Mouse (Mus musculus): ENCODE measurements around the gene Kbtbd6. TPM values are rescaled to one million over a fixed set of nuclear protein-coding genes. Genes with fewer than 3 reads are reported as not detected.

Kbtbd6 gene
- polyA plus RNA-seq, 1 experiment = 5.3 TPM

- H3K4me3 ChIP-seq (replicated peaks; ENCODE audit: control insufficient read depth, low read depth, low read length) = no peak overlapping the region
- no peak overlapping the region for H3K27ac ChIP-seq (ENCODE audit: control insufficient read depth, insufficient read depth, low read depth, low read length, poor library complexity)
- no peak for TF ChIP-seq POLR2A (IDR thresholded peaks at IDR 0.05; ENCODE audit: borderline replicate concordance, control insufficient read depth, low read depth, low read length)
- TF ChIP-seq CTCF (IDR thresholded peaks at IDR 0.05; ENCODE audit: control insufficient read depth, insufficient read depth, low read length) = no peak
- WGBS = 63% methylated on average over 5 of the region's 5 CpGs
- no peaks in the 10 kb centered on the region for H3K4me1 ChIP-seq (ENCODE audit: control insufficient read depth, insufficient read depth, low read length)
Measured at GRCm38 (mm10) chr14:79503371-79504075, 51.9 kb downstream of the Kbtbd6 start.

Other genes with a start within 250 kb of the Kbtbd6 start
- not detected in 2 replicates for gene Zfp957, start 204.5 kb upstream of the Kbtbd6 start, polyA plus RNA-seq (2011; ENCODE audit: insufficient read depth, insufficient read length, low replicate concordance, missing spikeins)
- 53.6 and 73.5 TPM in 2 replicates for gene Rgcc, start 150.2 kb upstream of the Kbtbd6 start, polyA plus RNA-seq (2011; ENCODE audit: insufficient read depth, insufficient read length, low replicate concordance, missing spikeins)
- 18.1 and 20.7 TPM in 2 replicates for gene Naa16, start 61.1 kb upstream of the Kbtbd6 start, polyA plus RNA-seq (2011; ENCODE audit: insufficient read depth, insufficient read length, low replicate concordance, missing spikeins)
- 3.4 and 5.6 TPM in 2 replicates for gene Mtrf1, start 54.1 kb upstream of the Kbtbd6 start, polyA plus RNA-seq (2011; ENCODE audit: insufficient read depth, insufficient read length, low replicate concordance, missing spikeins)
- gene Kbtbd7, start 25.3 kb upstream of the Kbtbd6 start, polyA plus RNA-seq (2011; ENCODE audit: insufficient read depth, insufficient read length, low replicate concordance, missing spikeins) = 3.1 and 4.0 TPM in 2 replicates
- gene Elf1, start 29.4 kb downstream of the Kbtbd6 start, polyA plus RNA-seq (2011; ENCODE audit: insufficient read depth, insufficient read length, low replicate concordance, missing spikeins) = 20.1 and 22.6 TPM in 2 replicates
- 22.6 and 24.5 TPM in 2 replicates for gene Wbp4, start 29.7 kb downstream of the Kbtbd6 start, polyA plus RNA-seq (2011; ENCODE audit: insufficient read depth, insufficient read length, low replicate concordance, missing spikeins)
- gene Sugt1, start 135.9 kb downstream of the Kbtbd6 start, polyA plus RNA-seq (2011; ENCODE audit: insufficient read depth, insufficient read length, low replicate concordance, missing spikeins) = 45.5 and 149 TPM in 2 replicates
- gene Cnmd, start 210.3 kb downstream of the Kbtbd6 start, polyA plus RNA-seq (2011; ENCODE audit: insufficient read depth, insufficient read length, low replicate concordance, missing spikeins) = not detected in 2 replicates